Mouse (Mus musculus): ENCODE results near the gene Nos1.
A peak's percentile ranks its signal among the peaks of the same experiment; 100 is the strongest.

The Nos1 gene

GRCm38 (mm10) chr5:117780681-117781080 lies at the start of gene Nos1:
Gene Nos1 (plus strand): TSS chr5:117781032.
- DNase-seq: peak; percentile 21 to 49

GRCm38 (mm10) chr5:117731311-117731710 lies 49.5 kb upstream of the Nos1 start:
- no peak for DNase-seq

GRCm38 (mm10) chr5:117744654-117745178 lies 36.1 kb upstream of the Nos1 start:
- DNase-seq: no peak

GRCm38 (mm10) chr5:117749353-117749752 lies 31.5 kb upstream of the Nos1 start:
- DNase-seq: peak; percentile 45 to 81

GRCm38 (mm10) chr5:117757696-117758482 lies 22.9 kb upstream of the Nos1 start:
- no peak for DNase-seq

- DNase-seq: no peak
These were observed 19.5 kb upstream of the Nos1 start for GRCm38 (mm10) chr5:117761181-117761832.

GRCm38 (mm10) chr5:117764496-117764895 lies 16.3 kb upstream of the Nos1 start:
- peak; percentile 84 to 92 for DNase-seq

GRCm38 (mm10) chr5:117779175-117779574 lies 1.7 kb upstream of the Nos1 start:
- DNase-seq: no peak

- DNase-seq: no peak
These were observed 346 bp downstream of the Nos1 start for GRCm38 (mm10) chr5:117781178-117781577.

- DNase-seq: no peak
These were observed 9.2 kb downstream of the Nos1 start for GRCm38 (mm10) chr5:117790071-117790470.

GRCm38 (mm10) chr5:117791875-117792274 lies 11.0 kb downstream of the Nos1 start:
- DNase-seq: no peak

- DNase-seq: no peak
These were observed 20.0 kb downstream of the Nos1 start for GRCm38 (mm10) chr5:117800849-117801248.

- DNase-seq: no peak
These were observed 21.3 kb downstream of the Nos1 start for GRCm38 (mm10) chr5:117802071-117802521.

GRCm38 (mm10) chr5:117803551-117803950 lies 22.7 kb downstream of the Nos1 start:
- DNase-seq: no peak

GRCm38 (mm10) chr5:117810930-117811329 lies 30.1 kb downstream of the Nos1 start:
- DNase-seq: no peak

- no peak for DNase-seq
These were observed 38.0 kb downstream of the Nos1 start for GRCm38 (mm10) chr5:117818800-117819199.

- no peak for DNase-seq
These were observed 39.6 kb downstream of the Nos1 start for GRCm38 (mm10) chr5:117820445-117820844.

- no peak for DNase-seq
These were observed 43.0 kb downstream of the Nos1 start for GRCm38 (mm10) chr5:117823811-117824210.

GRCm38 (mm10) chr5:117824486-117824885 lies 43.7 kb downstream of the Nos1 start:
- DNase-seq: no peak

- DNase-seq: no peak
These were observed 44.5 kb downstream of the Nos1 start for GRCm38 (mm10) chr5:117825336-117825735.

- DNase-seq: no peak
These were observed 46.5 kb downstream of the Nos1 start for GRCm38 (mm10) chr5:117827366-117827765.

GRCm38 (mm10) chr5:117836930-117837329 lies 56.1 kb downstream of the Nos1 start:
- peak; percentile 53 to 87 for DNase-seq

- no peak for DNase-seq
These were observed 56.9 kb downstream of the Nos1 start for GRCm38 (mm10) chr5:117837731-117838130.

- no peak for DNase-seq
These were observed 58.7 kb downstream of the Nos1 start for GRCm38 (mm10) chr5:117839501-117839900.
